Mouse (Mus musculus) liver, postnatal 0 days (tissue): Measurements from ENCODE around the gene Usp2. TPM values are rescaled to one million over a fixed set of nuclear protein-coding genes. Genes with fewer than 3 reads are reported as not detected.

Experiments
- ATAC-seq: fragments of 200-750 bp; cut with Nextera tagmentation; 2 replicates; pipeline ENCODE4 v1.8.0; 2017; ENCODE audit warnings: mild to moderate bottlenecking, moderate library complexity
- DNase-seq: peaks from one replicate; pipeline ENCODE4 v3.0.0-alpha.2; 2016
- H3K27ac ChIP-seq: fragments of 300-500 bp; sonication (generic); 2 replicates; pipeline ENCODE4 v1.5.1; 2014; ENCODE audit warnings: antibody characterized with exemption, moderate library complexity, mild to moderate bottlenecking, low read depth
- H3K27me3 ChIP-seq: fragments of 300-500 bp; sonication (generic); 2 replicates; pipeline ENCODE4 v1.6.1; 2014; ENCODE audit warnings: low read length, control low read depth, mixed read lengths; ENCODE audit not compliant: insufficient read depth
- H3K36me3 ChIP-seq: fragments of 300-500 bp; sonication (generic); replicated peaks from 2 replicates; pipeline ENCODE4 v1.6.1; 2014; ENCODE audit warnings: mild to moderate bottlenecking, control low read depth, low read length, moderate library complexity, mixed read lengths; ENCODE audit not compliant: insufficient read depth
- H3K4me1 ChIP-seq: fragments of 300-500 bp; sonication (generic); 2 replicates; pipeline ENCODE4 v1.6.1; 2014; ENCODE audit warnings: antibody characterized with exemption, mild to moderate bottlenecking, control low read depth; ENCODE audit not compliant: insufficient read depth
- H3K4me2 ChIP-seq: fragments of 300-500 bp; sonication (generic); 2 replicates; pipeline ENCODE4 v1.6.1; 2014; ENCODE audit warnings: low read depth, mild to moderate bottlenecking, low read length, moderate library complexity, mixed read lengths
- H3K4me3 ChIP-seq: fragments of 300-500 bp; sonication (generic); 2 replicates; pipeline ENCODE4 v1.5.1; 2014; ENCODE audit warnings: low read depth, low read length
- H3K9ac ChIP-seq: fragments of 300-500 bp; sonication (generic); replicated peaks from 2 replicates; pipeline ENCODE4 v1.6.1; 2014; ENCODE audit warnings: mild to moderate bottlenecking, moderate library complexity
- H3K9me3 ChIP-seq: fragments of 300-500 bp; sonication (generic); 2 replicates; pipeline ENCODE4 v1.6.1; 2016; ENCODE audit warnings: mild to moderate bottlenecking, control low read depth, low read length, mixed read lengths
- CTCF ChIP-seq: sonication (generic); IDR thresholded peaks from 2 replicates; pipeline ENCODE4 v1.5.1; 2016; ENCODE audit warnings: antibody characterized with exemption, low read depth
- EP300 ChIP-seq: IDR thresholded peaks from 2 replicates; pipeline ENCODE4 v1.6.1; 2016; ENCODE audit warnings: antibody characterized with exemption, low read depth, mild to moderate bottlenecking
- WGBS: fragments of 180-500 bp; shearing (Covaris S2); extraction: QIAGEN DNeasy Blood & Tissue Kit; methylation state at CpG from one replicate; pipeline ENCODE4 v1.1.7; 2014; ENCODE audit not compliant: insufficient replicate concordance; 5-methylcytosine and 5-hydroxymethylcytosine counted together
- polyA plus RNA-seq: library from polyadenylated mRNA; unstranded; fragments of >200 nt; fragmentation: Nextera tagmentation; extraction: Ambion mirVana; gene quantifications from 2 replicates; pipeline ENCODE4 v1.2.1, GENCODE M21; 2015

The Usp2 gene
- polyA plus RNA-seq, 1 experiment from 2014 or later: 2.9 TPM

GRCm38 (mm10) chr9:44030646-44031045, 36.2 kb upstream of the Usp2 start:
- H3K4me2 ChIP-seq: no peak overlapping the region
- no peaks in the 10 kb centered on the region for H3K27me3 ChIP-seq
- no peak overlapping the region for H3K4me3 ChIP-seq
- 77% methylated on average over 4 of the region's 4 CpGs for WGBS
- H3K36me3 ChIP-seq: no peaks in the 10 kb centered on the region
- H3K9me3 ChIP-seq: no peaks in the 10 kb centered on the region
- no peak for TF ChIP-seq CTCF
- TF ChIP-seq EP300: no peak
- no peak for ATAC-seq
- no peak overlapping the region for H3K9ac ChIP-seq
- no peak overlapping the region for H3K27ac ChIP-seq
- no peak for DNase-seq
- no peaks in the 10 kb centered on the region for H3K4me1 ChIP-seq

GRCm38 (mm10) chr9:44031079-44031478, 35.7 kb upstream of the Usp2 start:
- no peak for TF ChIP-seq EP300
- 46% methylated on average over 5 of the region's 5 CpGs for WGBS
- Histone ChIP-seq H3K9me3 (no peaks in the 10 kb centered on the region), H3K36me3 (no peaks in the 10 kb centered on the region), H3K27me3 (no peaks in the 10 kb centered on the region), H3K4me1 (no peaks in the 10 kb centered on the region), H3K27ac (no peak overlapping the region), H3K4me2 (no peak overlapping the region), H3K9ac (no peak overlapping the region), H3K4me3 (no peak overlapping the region)
- DNase-seq (no peak), ATAC-seq (no peak)

DNA sequence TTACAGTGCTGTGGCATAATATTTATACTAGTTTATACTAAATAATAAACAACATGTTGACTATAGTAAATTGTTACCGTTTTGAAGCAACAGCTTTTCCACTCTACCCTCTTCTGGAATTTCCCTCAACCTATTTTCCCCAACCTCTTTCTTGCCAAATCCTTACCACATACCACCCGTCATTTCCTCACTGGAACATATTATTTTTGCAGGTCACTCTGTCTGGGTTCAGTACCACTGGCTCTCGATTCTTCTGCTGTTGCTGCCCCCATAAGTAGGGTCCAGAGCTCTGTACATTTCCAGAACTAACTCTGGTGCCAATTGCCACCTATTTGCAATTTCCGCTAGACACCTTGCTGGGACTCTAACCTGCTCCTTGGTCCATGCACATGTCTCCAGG, 34.9 kb upstream of the Usp2 start:
- H3K27me3 ChIP-seq: no peaks in the 10 kb centered on the region
- no peaks in the 10 kb centered on the region for H3K36me3 ChIP-seq
- no peak for TF ChIP-seq EP300
- TF ChIP-seq CTCF: no peak
- H3K4me1 ChIP-seq: no peaks in the 10 kb centered on the region
- no peak for ATAC-seq
- no peak overlapping the region for H3K9ac ChIP-seq
- no peak overlapping the region for H3K4me3 ChIP-seq
- no peak overlapping the region for H3K4me2 ChIP-seq
- DNase-seq: no peak
- no peak overlapping the region for H3K27ac ChIP-seq
- no peaks in the 10 kb centered on the region for H3K9me3 ChIP-seq
- WGBS: 60% methylated on average over 4 of the region's 4 CpGs

DNA sequence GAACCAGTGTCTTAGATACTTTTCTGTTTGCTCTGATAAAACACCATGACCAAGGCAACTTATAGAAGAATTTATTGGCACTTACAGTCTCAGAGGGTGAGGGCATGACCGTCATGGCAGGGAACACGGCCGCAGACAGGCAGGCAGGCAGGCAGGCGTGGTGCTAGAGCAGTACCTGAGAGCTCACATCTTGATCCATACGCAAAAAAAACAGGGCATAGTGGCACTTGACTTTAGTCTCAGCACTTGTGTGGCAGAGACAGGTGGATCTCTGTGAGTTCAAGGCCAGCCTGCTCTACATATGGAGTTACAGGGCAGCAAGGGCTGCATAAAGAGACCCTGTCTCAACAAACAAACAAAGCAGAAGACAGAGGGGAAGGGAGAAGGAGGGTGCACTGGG, 33.5 kb upstream of the Usp2 start:
- TF ChIP-seq EP300 (no peak), CTCF (no peak)
- no peaks in the 10 kb centered on the region for H3K9me3 ChIP-seq
- ATAC-seq (no peak), DNase-seq (no peak)
- H3K36me3 ChIP-seq: no peaks in the 10 kb centered on the region
- H3K27ac ChIP-seq: no peak overlapping the region
- H3K27me3 ChIP-seq: no peaks in the 10 kb centered on the region
- H3K4me3 ChIP-seq: no peak overlapping the region
- H3K9ac ChIP-seq: no peak overlapping the region
- WGBS: 76% methylated on average over 5 of the region's 5 CpGs
- no peak overlapping the region for H3K4me2 ChIP-seq
- H3K4me1 ChIP-seq: no peaks in the 10 kb centered on the region

DNA sequence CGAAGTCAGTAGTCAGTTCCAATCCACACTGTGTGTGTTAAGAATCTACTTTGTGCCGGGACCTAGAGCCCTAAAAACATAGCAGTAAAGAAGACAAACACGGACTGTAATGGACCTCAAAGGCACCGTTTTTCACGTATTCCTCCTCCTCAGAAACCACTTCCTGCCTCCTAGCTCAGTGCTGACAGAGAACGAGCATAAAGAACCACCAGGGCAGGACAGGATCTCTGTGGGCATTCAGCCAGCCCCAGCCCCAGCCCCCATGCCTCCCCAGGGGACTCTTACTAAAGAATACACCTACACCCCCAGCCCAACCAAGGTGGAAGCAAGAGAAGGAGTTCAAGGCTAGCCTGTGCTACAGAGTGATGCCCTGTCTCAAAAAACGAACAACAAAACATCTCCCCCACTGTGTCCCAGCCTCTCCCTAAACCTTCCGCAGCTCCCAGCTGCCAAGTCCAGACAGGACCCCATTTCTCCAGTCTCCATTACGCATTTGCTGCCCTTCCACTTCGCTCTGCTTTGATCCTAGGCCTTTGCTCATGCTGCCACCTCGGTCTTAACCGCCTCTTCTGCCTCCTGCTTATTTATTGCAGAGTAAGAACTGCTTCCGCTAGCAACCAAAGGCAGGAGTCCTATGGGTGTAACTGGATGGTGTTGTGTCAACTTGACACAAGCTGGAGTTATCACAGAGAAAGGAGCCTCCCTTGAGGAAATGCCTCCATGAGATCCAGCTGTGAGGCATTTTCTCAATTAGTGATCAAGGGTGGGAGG, 32.7 kb upstream of the Usp2 start:
- Histone ChIP-seq H3K36me3 (no peaks in the 10 kb centered on the region), H3K27me3 (no peaks in the 10 kb centered on the region), H3K27ac (no peak overlapping the region), H3K9ac (no peak overlapping the region), H3K4me1 (no peaks in the 10 kb centered on the region), H3K4me3 (no peak overlapping the region), H3K9me3 (no peaks in the 10 kb centered on the region), H3K4me2 (no peak overlapping the region)
- ATAC-seq (no peak), DNase-seq (no peak)
- TF ChIP-seq CTCF: no peak
- no peak for TF ChIP-seq EP300
- 47% methylated on average over 13 of the region's 13 CpGs for WGBS

DNA sequence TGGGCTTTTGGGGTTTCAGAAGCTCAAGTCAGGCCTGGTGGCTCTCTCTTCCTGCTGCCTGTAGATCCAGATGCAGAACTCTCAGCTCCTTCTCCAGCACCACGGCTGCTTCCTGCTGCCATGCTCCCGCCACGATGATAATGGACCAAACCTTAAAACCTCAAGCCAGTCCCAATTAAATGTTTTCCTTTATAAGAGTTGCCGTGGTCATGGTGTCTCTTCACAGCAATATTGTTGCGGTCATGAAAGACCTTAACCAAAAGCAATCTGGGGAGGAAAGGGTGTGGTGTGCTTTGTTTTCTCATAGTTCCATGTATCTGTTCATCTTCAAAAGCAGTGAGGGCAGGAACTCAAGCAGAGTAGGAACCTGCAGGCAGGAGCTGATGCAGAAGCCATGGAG, 29.7 kb upstream of the Usp2 start:
- no peak overlapping the region for H3K4me3 ChIP-seq
- no peak overlapping the region for H3K4me2 ChIP-seq
- H3K36me3 ChIP-seq: no peaks in the 10 kb centered on the region
- ATAC-seq (no peak), DNase-seq (no peak)
- TF ChIP-seq EP300 (no peak), CTCF (no peak)
- no peak overlapping the region for H3K27ac ChIP-seq
- 75% methylated on average over 5 of the region's 5 CpGs for WGBS
- peaks cover 2% of the 10 kb centered on the region; the same call in 1 of the 2 replicates for H3K27me3 ChIP-seq
- H3K4me1 ChIP-seq: no peaks in the 10 kb centered on the region
- H3K9me3 ChIP-seq: no peaks in the 10 kb centered on the region
- no peak overlapping the region for H3K9ac ChIP-seq
